Mouse (Mus musculus) layer of hippocampus, adult 2 months (tissue): ENCODE measurements around the gene Slc35b2. TPM values are rescaled to one million over a fixed set of nuclear protein-coding genes. Genes with fewer than 3 reads are reported as not detected.
A peak's percentile ranks its signal among the peaks of the same experiment; 100 is the strongest.

Experiments
- DNase-seq, 2 experiments: peaks; one replicate each; pipeline ENCODE4 v3.0.0; 2022; ENCODE audit warnings: low spot score in 2 of 2
- H3K27ac ChIP-seq: fragments of 200-600 bp; 2 replicates; pipeline ENCODE4 v1.8.1; 2022
- H3K4me3 ChIP-seq: fragments of 200-600 bp; 2 replicates; pipeline ENCODE4 v1.8.1; 2022; ENCODE audit warnings: mild to moderate bottlenecking
- CTCF ChIP-seq: fragments of 200-600 bp; conservative IDR thresholded peaks from 2 replicates; pipeline ENCODE4 v1.8.1; 2022; ENCODE audit warnings: antibody characterized with exemption, mild to moderate bottlenecking, moderate library complexity
- total RNA-seq, 2 experiments: library from RNA; stranded (reverse); gene quantifications; 2 replicates each; pipeline ENCODE4 v1.2.3; 2021

Gene Slc35b2
- total RNA-seq, 2 experiments from 2014 or later = 31.1 to 31.8 TPM

DNA sequence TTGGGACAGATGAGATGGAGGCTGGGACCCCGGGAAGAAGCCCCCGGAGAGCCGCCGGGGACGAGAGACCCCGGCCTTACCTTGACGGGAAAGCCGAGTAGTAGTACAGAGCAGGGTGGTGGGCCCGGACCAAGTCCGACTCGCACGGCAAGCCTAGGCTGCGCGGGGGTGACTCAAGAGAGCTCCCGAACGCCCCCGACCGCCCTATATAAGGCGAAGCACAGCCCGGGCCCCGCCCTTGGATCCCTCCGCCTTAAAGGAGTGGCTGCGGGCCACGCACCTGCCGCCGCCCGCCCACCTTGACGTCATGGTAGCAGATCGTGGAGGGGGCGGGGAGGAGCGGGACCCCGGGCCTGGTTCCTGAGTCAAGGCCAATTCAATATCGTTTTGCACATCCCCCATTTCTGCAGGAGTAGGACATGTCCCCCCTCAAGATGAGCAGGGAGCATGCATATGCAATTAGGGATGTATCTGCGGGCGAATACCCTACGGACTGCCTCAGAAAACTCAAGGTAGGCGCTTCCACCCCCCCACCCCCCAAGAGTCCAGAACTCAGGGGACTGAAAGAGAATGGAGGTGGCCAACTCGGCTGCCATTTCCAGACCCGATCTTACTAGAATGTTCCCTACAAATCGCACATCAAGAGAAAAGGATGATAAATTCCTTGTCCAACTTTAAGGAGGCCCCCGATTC is 9.6 kb downstream of the Slc35b2 start, which contains the start of gene Hsp90ab1:
Hsp90ab1 (minus strand) TSS at position 185 of the 693 bp plus-strand sequence.
- DNase-seq = peak; percentile 98 to 99
- Histone ChIP-seq H3K27ac (peak within 1 kb of the TSS; percentile 99), H3K4me3 (peak within 1 kb of the TSS; percentile 94)
- no peak for TF ChIP-seq CTCF

DNA sequence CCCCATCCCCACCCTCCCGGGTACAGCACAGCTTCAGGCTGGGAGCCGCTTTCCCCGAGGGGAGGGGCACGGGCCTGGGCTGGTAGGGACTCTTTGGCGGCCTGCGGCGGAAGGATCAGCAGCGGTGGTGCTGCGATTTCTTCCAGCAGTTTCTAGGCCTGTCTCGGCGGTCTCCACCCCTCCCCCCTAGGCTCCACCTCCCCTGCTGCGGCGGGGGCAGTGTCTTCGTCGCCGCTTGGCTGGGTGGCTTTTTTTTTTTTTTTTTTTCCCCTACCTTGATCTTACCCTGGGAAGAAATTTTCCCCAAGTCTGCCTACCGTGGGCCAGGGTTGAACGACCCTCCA is 10.1 kb downstream of the Slc35b2 start:
- H3K4me3 ChIP-seq = peak overlapping the region; percentile 94
- TF ChIP-seq CTCF = no peak
- H3K27ac ChIP-seq = peak overlapping the region; percentile 99
- peak; percentile 95 to 96 for DNase-seq

DNA sequence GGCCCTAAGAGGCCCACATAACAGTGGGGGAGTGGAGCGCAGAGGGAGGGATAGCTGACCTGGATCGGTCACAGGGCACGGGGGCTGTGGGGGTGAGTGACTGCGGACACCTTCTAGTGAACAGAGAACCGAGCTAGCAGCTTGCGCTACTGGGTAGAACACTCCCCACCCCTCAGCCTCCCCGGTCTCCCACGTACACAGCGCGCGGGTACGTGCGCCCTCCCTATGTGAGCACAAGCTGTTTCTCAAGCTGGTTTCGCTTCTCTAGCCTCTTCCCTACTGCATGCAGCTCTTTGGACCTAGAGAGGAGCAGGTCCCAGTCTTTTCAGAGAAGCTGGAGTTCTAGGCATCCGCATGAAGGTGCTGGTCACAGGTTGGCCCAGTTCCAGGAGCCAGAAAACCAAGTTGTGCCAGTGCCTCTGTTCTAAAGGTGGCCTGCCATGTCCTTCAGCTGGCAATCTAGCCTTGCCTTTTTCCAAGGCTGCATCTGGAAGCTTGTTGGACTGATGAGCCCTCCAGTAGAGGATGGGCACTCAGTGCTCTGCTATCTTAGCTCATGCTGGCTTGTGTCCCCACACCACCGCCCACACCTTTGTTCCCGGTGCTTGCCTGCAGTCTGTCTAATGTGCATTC is 10.6 kb downstream of the Slc35b2 start:
- no peak for TF ChIP-seq CTCF
- H3K4me3 ChIP-seq = peak overlapping the region; percentile 94
- peak overlapping the region; percentile 99 for H3K27ac ChIP-seq
- DNase-seq = peak; percentile 85 to 91

DNA sequence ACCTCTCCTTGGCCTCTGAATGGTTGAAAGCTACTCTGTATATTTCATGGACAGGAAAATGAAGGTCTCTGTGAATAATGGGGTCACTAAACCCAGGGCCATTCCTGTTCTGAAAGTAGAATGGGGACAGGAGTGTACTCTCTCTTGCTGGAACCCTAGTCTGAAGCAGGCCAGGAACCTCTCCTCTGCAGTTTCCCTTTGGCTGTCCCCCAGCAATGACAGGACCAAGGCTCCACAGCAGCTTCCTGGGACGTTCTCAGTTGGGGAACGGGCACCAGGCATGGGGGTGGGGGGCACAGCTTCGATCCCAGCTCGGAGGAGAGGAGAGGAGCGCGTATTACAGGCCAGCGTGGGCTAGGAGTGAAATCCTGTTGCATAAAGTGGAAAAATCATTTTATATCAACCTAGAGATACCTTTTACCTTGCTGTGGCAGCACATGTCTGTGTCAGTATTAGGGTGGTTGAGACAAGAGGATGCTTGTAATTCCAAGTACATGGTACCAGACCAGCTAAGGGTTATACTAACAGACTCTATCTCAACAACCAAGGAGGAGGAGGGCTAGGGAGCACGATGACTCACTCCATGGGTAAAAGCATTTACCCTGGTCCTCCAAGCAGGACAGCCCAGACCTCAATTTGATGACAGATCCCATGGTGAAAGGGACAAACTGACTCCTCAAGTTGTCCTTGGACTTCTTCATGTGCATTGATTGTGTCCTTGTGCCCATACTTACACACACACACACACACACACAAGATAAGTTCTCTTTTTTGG is 11.6 kb downstream of the Slc35b2 start:
- no peak for TF ChIP-seq CTCF
- Histone ChIP-seq H3K4me3 (no peak overlapping the region), H3K27ac (peak overlapping the region; percentile 99)
- DNase-seq = no peak

DNA sequence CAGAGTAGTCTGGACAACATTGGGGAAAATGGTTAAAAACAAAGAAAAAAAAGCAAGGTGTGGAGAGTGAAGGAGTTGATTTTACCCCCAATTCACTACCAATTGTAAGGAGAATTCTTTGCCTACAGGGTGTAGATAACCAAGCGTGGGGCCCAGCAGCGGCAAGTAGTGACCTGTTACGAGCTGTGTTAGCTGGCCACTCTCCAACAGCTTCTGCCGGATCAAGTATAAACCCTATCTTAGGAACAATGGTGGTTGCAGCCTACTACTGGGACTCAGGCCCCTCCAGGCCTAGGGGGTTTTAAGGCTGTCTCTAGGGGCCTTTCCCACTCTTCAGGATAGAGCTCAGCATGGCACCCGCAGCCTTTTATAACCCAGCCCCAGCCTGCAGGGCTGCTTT is 14.6 kb downstream of the Slc35b2 start:
- no peak overlapping the region for H3K27ac ChIP-seq
- DNase-seq = no peak
- TF ChIP-seq CTCF = no peak
- H3K4me3 ChIP-seq = no peak overlapping the region

DNA sequence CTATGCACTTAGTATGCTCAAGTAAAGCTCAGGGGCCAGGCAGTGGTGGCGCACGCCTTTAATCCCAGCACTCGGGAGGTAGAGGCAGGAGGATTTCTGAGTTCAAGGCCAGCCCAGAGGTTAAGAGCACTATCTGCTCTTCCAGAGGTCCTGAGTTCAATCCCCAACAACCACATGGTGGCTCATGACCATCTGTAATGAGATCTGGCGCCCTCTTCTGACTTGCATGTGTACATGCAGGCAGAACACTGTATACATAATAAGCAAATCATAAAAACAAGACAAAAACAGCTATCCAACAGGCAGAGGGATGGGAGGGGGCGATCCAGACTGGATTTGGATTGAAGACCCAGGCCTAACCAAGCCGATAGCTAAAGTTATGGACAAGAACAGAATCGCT is 15.2 kb downstream of the Slc35b2 start:
- TF ChIP-seq CTCF = peak; percentile 72
- no peak overlapping the region for H3K4me3 ChIP-seq
- no peak for DNase-seq
- no peak overlapping the region for H3K27ac ChIP-seq

DNA sequence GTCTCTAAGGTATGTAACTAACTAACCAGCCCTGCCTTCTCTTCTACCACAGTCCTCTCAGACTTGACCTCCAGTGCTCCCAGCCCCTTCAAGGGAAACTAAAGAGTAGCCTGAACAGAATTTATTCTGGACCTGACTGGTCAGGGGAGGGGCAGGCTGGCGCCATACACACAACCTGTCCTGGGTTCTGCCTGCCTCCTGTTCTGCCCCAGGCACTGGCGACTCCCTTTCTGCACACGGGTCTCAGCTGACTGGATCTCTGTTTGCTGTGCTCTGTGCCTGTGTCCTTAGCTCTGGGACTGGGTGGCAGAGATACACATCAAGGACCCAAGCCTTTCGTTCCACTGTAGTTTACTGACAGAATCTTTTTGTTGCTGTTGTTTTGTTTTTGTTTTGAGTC is 15.9 kb downstream of the Slc35b2 start:
- TF ChIP-seq CTCF = no peak
- no peak for DNase-seq
- no peak overlapping the region for H3K27ac ChIP-seq
- no peak overlapping the region for H3K4me3 ChIP-seq

DNA sequence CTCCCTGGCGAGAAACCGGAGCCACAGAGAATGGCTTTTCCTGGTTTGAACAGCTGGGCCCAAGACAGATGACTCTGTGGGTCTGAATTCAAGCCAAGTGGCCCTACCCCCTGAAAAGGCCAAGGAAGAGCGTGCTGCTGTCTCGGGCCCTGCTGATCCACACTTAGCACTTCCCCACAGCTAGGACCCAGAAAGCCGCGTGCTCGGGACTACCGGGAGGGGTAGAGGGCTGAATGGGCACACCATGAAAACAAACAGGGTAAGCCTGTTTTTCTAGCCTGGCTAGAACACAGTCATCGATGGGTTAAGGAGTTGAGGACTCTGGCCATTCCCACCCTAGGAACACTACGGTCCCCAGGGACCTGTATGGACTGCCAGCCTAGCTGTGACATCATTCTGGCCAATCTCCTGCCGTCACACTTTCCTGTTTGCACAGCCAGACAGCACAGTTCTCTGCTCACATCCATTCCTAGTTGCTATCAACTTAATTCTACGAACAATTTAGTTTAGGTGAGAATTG is 17.3 kb downstream of the Slc35b2 start:
- no peak for DNase-seq
- peak overlapping the region; percentile 43; the same call in 1 of the 2 replicates for H3K27ac ChIP-seq

DNA sequence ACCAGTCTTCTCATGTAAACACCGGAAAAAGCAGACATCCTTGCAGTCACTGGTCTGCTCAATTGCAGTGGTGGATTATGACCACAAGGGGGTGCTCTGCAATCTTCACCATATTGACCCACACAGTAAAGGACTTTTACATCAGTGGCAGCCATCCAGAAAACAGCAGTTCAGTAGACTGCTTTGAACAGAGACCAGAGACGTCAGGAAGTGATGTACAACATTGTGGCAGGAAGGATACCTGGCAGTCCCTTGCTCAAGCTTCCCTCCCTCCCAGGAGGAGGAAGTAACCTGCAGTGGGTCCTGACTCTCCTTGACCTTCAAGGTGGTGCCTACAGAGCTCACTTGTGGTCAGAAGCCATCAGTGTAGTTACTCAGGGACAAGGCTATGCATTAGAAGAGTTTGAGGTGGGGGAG is 17.9 kb downstream of the Slc35b2 start:
- peak in 1 of 2 experiments; percentile 71 for DNase-seq
- H3K27ac ChIP-seq = peak overlapping the region; percentile 43; the same call in 1 of the 2 replicates
- peak; percentile 96 for TF ChIP-seq CTCF
- H3K4me3 ChIP-seq = no peak overlapping the region

More for the DNA sequence above, 17.3 kb downstream of the Slc35b2 start:
- H3K4me3 ChIP-seq = no peak overlapping the region
- no peak for TF ChIP-seq CTCF

DNA sequence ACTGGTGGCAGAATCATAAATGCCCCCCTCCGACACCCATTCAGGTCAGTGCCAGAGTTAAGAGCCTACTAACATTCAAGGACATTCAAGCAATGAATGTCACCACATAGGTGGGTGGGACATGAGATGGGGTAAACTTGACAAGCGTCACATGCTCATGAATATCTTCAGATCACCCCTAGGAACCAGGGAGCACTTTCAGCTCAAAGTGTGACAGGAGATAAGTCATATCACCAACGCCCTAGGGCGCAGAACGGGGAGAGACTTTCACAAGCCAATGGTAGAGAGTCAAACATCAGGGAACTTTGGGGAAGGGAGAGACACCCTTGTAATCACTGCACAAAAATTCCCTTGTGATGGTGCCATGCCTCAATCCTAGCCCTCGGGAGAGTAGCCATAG is 18.5 kb downstream of the Slc35b2 start:
- DNase-seq = no peak
- Histone ChIP-seq H3K27ac (no peak overlapping the region), H3K4me3 (no peak overlapping the region)
- TF ChIP-seq CTCF = no peak

DNA sequence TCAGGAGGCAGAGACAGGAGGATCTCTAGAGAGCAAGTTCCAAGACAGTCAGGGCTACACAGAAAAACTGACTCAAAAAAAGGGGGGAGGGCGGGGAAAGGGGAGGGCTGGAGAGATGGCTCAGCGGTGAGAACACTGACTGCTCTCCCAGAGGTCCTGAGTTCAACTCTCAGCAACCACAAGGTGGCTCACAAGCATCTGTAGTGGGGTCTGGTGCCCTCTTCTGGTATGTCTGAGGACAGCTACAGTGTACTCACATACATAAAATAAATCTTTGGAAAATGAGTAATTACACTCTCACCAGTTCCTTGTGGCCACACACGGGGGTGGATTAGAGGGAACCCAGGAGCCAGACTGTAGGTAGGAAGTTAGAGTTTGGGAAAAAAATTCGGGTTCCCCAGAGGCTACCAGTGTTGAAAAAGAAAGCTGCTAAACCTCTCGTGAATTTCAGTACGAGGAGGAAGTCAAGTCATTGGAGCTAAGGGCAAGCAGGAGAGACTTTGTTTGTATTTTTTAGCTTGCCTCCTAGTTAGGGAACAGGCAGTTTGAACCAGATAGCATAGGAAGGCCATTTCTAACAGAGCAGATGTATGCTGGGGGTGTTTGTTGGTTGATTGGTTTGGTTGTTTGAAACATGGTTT is 19.2 kb downstream of the Slc35b2 start:
- DNase-seq = no peak
- peak; percentile 79 for TF ChIP-seq CTCF
- Histone ChIP-seq H3K4me3 (no peak overlapping the region), H3K27ac (no peak overlapping the region)

DNA sequence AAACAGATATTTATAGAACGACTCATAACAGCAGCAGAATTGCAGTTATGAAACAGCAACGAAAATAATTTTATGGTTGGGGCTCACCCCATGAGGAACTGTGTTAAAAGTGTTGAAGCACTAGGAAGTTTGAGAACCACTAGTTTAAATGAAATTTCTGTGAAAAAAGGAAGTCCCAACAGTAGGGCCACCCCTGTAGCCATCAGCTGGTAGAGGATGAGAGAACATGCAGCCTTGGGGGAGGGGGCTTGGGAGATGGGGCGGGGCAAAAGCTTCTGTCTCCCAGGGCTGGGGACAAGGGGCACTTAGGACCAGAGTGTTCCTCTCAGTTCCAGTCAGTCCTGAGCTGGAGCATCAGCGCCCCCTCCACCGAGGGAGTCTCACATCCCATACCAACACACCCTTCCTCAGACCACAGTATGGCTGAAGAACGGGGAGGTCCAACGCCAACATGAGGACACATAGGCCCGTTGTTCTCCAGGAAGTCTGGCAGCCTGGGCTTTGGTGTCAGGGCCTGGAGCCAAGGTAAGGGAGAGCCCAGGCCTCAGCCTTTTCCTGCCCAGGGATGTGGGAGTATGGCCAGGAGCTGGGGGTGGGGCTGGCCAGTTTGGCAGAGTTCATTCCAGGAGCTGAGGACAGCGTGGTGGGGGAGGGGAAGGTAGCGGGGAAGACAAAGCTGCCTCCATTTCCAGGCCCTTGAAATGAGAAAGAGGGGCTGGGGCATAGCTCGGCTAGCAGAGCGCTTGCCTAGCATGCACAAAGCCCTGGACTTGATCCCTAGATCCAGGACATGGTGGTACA is 20.6 kb downstream of the Slc35b2 start:
- no peak for TF ChIP-seq CTCF
- H3K4me3 ChIP-seq = no peak overlapping the region; the same call in 1 of the 2 replicates

More for the DNA sequence above, 20.6 kb downstream of the Slc35b2 start:
- peak overlapping the region; percentile 70 for H3K27ac ChIP-seq
- DNase-seq = peak; percentile 70 to 77
